Mouse (Mus musculus): Measurements from ENCODE around the gene Acsbg1. TPM values are rescaled to one million over a fixed set of nuclear protein-coding genes. Genes with fewer than 3 reads are reported as not detected.

The Acsbg1 gene
- polyA plus RNA-seq, 1 experiment from 2014 or later: 0.25 TPM

GRCm38 (mm10) chr9:54658773-54659172, 2.9 kb downstream of the Acsbg1 start:
- Histone ChIP-seq H3K27me3 (no peaks in the 10 kb centered on the region), H3K27ac (no peak overlapping the region), H3K4me1 (peaks cover 13% of the 10 kb centered on the region), H3K4me2 (replicated peaks) (no peak overlapping the region), H3K4me3 (no peak overlapping the region), H3K9ac (no peak overlapping the region), H3K9me3 (no peaks in the 10 kb centered on the region), H3K36me3 (no peaks in the 10 kb centered on the region)
- 83% methylated on average over 6 of the region's 6 CpGs for WGBS
- no peak for ATAC-seq (ENCODE audit: low FRiP score, low read depth)

GRCm38 (mm10) chr9:54656402-54656801, 5.3 kb downstream of the Acsbg1 start:
- no peak overlapping the region for H3K4me2 ChIP-seq (replicated peaks)
- no peaks in the 10 kb centered on the region for H3K36me3 ChIP-seq
- peaks cover 2% of the 10 kb centered on the region for H3K4me1 ChIP-seq
- no peaks in the 10 kb centered on the region for H3K9me3 ChIP-seq
- no peak overlapping the region for H3K4me3 ChIP-seq
- H3K27me3 ChIP-seq: no peaks in the 10 kb centered on the region
- WGBS: 86% methylated on average over 6 of the region's 6 CpGs
- H3K27ac ChIP-seq: no peak overlapping the region
- no peak overlapping the region for H3K9ac ChIP-seq
- ATAC-seq (ENCODE audit: low FRiP score, low read depth): no peak

- 90% methylated on average over 2 of the region's 2 CpGs for WGBS
- H3K4me1 ChIP-seq: no peaks in the 10 kb centered on the region
- H3K9me3 ChIP-seq: no peaks in the 10 kb centered on the region
- ATAC-seq (ENCODE audit: low FRiP score, low read depth): no peak
- H3K4me2 ChIP-seq (replicated peaks): no peak overlapping the region
- H3K36me3 ChIP-seq: no peaks in the 10 kb centered on the region
- no peaks in the 10 kb centered on the region for H3K27me3 ChIP-seq
- no peak overlapping the region for H3K4me3 ChIP-seq
- H3K27ac ChIP-seq: no peak overlapping the region
- no peak overlapping the region for H3K9ac ChIP-seq
These were observed 5.8 kb downstream of the Acsbg1 start for GRCm38 (mm10) chr9:54655846-54656245.

GRCm38 (mm10) chr9:54652778-54653177, 8.9 kb downstream of the Acsbg1 start:
- ATAC-seq (ENCODE audit: low FRiP score, low read depth): no peak
- Histone ChIP-seq H3K36me3 (no peaks in the 10 kb centered on the region), H3K27me3 (no peaks in the 10 kb centered on the region), H3K4me1 (no peaks in the 10 kb centered on the region), H3K9ac (no peak overlapping the region), H3K4me2 (replicated peaks) (no peak overlapping the region), H3K9me3 (no peaks in the 10 kb centered on the region), H3K27ac (no peak overlapping the region), H3K4me3 (no peak overlapping the region)
- WGBS: 80% methylated on average over 2 of the region's 2 CpGs

- Histone ChIP-seq H3K4me2 (replicated peaks) (no peak overlapping the region), H3K9me3 (no peaks in the 10 kb centered on the region), H3K4me1 (no peaks in the 10 kb centered on the region), H3K27me3 (no peaks in the 10 kb centered on the region), H3K36me3 (no peaks in the 10 kb centered on the region), H3K4me3 (no peak overlapping the region), H3K9ac (no peak overlapping the region), H3K27ac (no peak overlapping the region)
- no peak for ATAC-seq (ENCODE audit: low FRiP score, low read depth)
- WGBS: 82% methylated on average over 1 of the region's 1 CpGs
These were observed 12.3 kb downstream of the Acsbg1 start for GRCm38 (mm10) chr9:54649360-54649759.

GRCm38 (mm10) chr9:54647456-54647855, 14.2 kb downstream of the Acsbg1 start:
- H3K27ac ChIP-seq: no peak overlapping the region
- H3K4me1 ChIP-seq: no peaks in the 10 kb centered on the region
- no peak for ATAC-seq (ENCODE audit: low FRiP score, low read depth)
- H3K4me2 ChIP-seq (replicated peaks): no peak overlapping the region
- H3K9me3 ChIP-seq: no peaks in the 10 kb centered on the region
- no peak overlapping the region for H3K9ac ChIP-seq
- no peaks in the 10 kb centered on the region for H3K27me3 ChIP-seq
- WGBS: 86% methylated on average over 2 of the region's 2 CpGs
- H3K4me3 ChIP-seq: no peak overlapping the region
- no peaks in the 10 kb centered on the region for H3K36me3 ChIP-seq

- Histone ChIP-seq H3K9me3 (no peaks in the 10 kb centered on the region), H3K9ac (no peak overlapping the region), H3K4me3 (no peak overlapping the region), H3K4me2 (replicated peaks) (no peak overlapping the region), H3K36me3 (no peaks in the 10 kb centered on the region), H3K27ac (no peak overlapping the region), H3K27me3 (no peaks in the 10 kb centered on the region), H3K4me1 (no peaks in the 10 kb centered on the region)
- 77% methylated on average over 9 of the region's 9 CpGs for WGBS
- ATAC-seq (ENCODE audit: low FRiP score, low read depth): no peak
These were observed 15.4 kb downstream of the Acsbg1 start for GRCm38 (mm10) chr9:54646252-54646651.

GRCm38 (mm10) chr9:54645530-54645929, 16.1 kb downstream of the Acsbg1 start:
- ATAC-seq (ENCODE audit: low FRiP score, low read depth): no peak
- WGBS: 86% methylated on average over 6 of the region's 6 CpGs
- H3K4me2 ChIP-seq (replicated peaks): no peak overlapping the region
- H3K27ac ChIP-seq: no peak overlapping the region
- no peaks in the 10 kb centered on the region for H3K4me1 ChIP-seq
- H3K27me3 ChIP-seq: no peaks in the 10 kb centered on the region
- H3K36me3 ChIP-seq: no peaks in the 10 kb centered on the region
- no peaks in the 10 kb centered on the region for H3K9me3 ChIP-seq
- H3K4me3 ChIP-seq: no peak overlapping the region
- no peak overlapping the region for H3K9ac ChIP-seq

- Histone ChIP-seq H3K4me1 (no peaks in the 10 kb centered on the region), H3K9me3 (no peaks in the 10 kb centered on the region), H3K4me2 (replicated peaks) (no peak overlapping the region), H3K9ac (no peak overlapping the region), H3K4me3 (no peak overlapping the region), H3K36me3 (no peaks in the 10 kb centered on the region), H3K27me3 (no peaks in the 10 kb centered on the region), H3K27ac (no peak overlapping the region)
- 88% methylated on average over 7 of the region's 7 CpGs for WGBS
- ATAC-seq (ENCODE audit: low FRiP score, low read depth): no peak
These were observed 18.5 kb downstream of the Acsbg1 start for GRCm38 (mm10) chr9:54643179-54643578.

- no peak for ATAC-seq (ENCODE audit: low FRiP score, low read depth)
These were observed 19.1 kb downstream of the Acsbg1 start for GRCm38 (mm10) chr9:54642556-54642955.

GRCm38 (mm10) chr9:54642149-54642548, 19.5 kb downstream of the Acsbg1 start:
- no peak overlapping the region for H3K4me3 ChIP-seq
- no peaks in the 10 kb centered on the region for H3K9me3 ChIP-seq
- H3K36me3 ChIP-seq: no peaks in the 10 kb centered on the region
- H3K4me1 ChIP-seq: no peaks in the 10 kb centered on the region
- H3K27me3 ChIP-seq: no peaks in the 10 kb centered on the region
- H3K9ac ChIP-seq: no peak overlapping the region
- H3K4me2 ChIP-seq (replicated peaks): no peak overlapping the region
- whole genome bisulfite sequencing: 76% methylated on average over 2 of the region's 2 CpGs
- no peak for ATAC-seq (ENCODE audit: low FRiP score, low read depth)
- H3K27ac ChIP-seq: no peak overlapping the region

More at GRCm38 (mm10) chr9:54642556-54642955, 19.1 kb downstream of the Acsbg1 start:
- no peak overlapping the region for H3K4me3 ChIP-seq
- no peaks in the 10 kb centered on the region for H3K9me3 ChIP-seq
- no peaks in the 10 kb centered on the region for H3K27me3 ChIP-seq
- H3K27ac ChIP-seq: no peak overlapping the region
- no peaks in the 10 kb centered on the region for H3K4me1 ChIP-seq
- no peak overlapping the region for H3K9ac ChIP-seq
- H3K36me3 ChIP-seq: no peaks in the 10 kb centered on the region
- 77% methylated on average over 4 of the region's 4 CpGs for WGBS
- H3K4me2 ChIP-seq (replicated peaks): no peak overlapping the region

- 73% methylated on average over 3 of the region's 3 CpGs for WGBS
- Histone ChIP-seq H3K9me3 (no peaks in the 10 kb centered on the region), H3K9ac (no peak overlapping the region), H3K4me3 (no peak overlapping the region), H3K4me1 (no peaks in the 10 kb centered on the region), H3K36me3 (no peaks in the 10 kb centered on the region), H3K27me3 (no peaks in the 10 kb centered on the region), H3K27ac (no peak overlapping the region), H3K4me2 (replicated peaks) (no peak overlapping the region)
- ATAC-seq (ENCODE audit: low FRiP score, low read depth): no peak
These were observed 20.1 kb downstream of the Acsbg1 start for GRCm38 (mm10) chr9:54641548-54641947.

- no peak for ATAC-seq (ENCODE audit: low FRiP score, low read depth)
- Histone ChIP-seq H3K4me3 (no peak overlapping the region), H3K9ac (no peak overlapping the region), H3K36me3 (no peaks in the 10 kb centered on the region), H3K4me1 (no peaks in the 10 kb centered on the region), H3K27me3 (no peaks in the 10 kb centered on the region), H3K4me2 (replicated peaks) (no peak overlapping the region), H3K9me3 (no peaks in the 10 kb centered on the region), H3K27ac (no peak overlapping the region)
- WGBS: 64% methylated on average over 2 of the region's 2 CpGs
These were observed 22.5 kb downstream of the Acsbg1 start for GRCm38 (mm10) chr9:54639192-54639591.

All from limb, embryonic 13.5 days (tissue).